Mouse (Mus musculus) adrenal gland (tissue): Measurements from ENCODE around the gene E130208F15Rik.

Experiments used
- intact Hi-C: fragments of 180-260 bp; cut with DNase I; formaldehyde crosslinking; loops from one replicate; pipeline ENCODE4 v1.15.1; 2025
- long read RNA-seq, 2 experiments: library from polyadenylated mRNA; unstranded; transcript quantifications; one replicate each; pipeline ENCODE4 v2.0.0; 2020; ENCODE audit warnings: borderline replicate concordance in 1 of 2; ENCODE audit not compliant: insufficient replicate concordance in 1 of 2

Gene E130208F15Rik
- long read RNA-seq, experiment 1 = 0 reads
- long read RNA-seq, experiment 2 = 0 reads

- intact Hi-C loops = no loop called here
These were observed at the start of gene E130208F15Rik for GRCm38 (mm10) chr7:30321539-30322284. TSS of gene E130208F15Rik (plus strand) at chr7:30321740.

GRCm38 (mm10) chr7:30274383-30274782, 47.2 kb upstream of the E130208F15Rik start:
- intact Hi-C loops = no loop called here

GRCm38 (mm10) chr7:30278911-30279310, 42.6 kb upstream of the E130208F15Rik start:
- intact Hi-C loops = no loop called here

- intact Hi-C loops = no loop called here
These were observed 42.0 kb upstream of the E130208F15Rik start for GRCm38 (mm10) chr7:30279536-30279935.

- intact Hi-C loops = no loop called here
These were observed 41.4 kb upstream of the E130208F15Rik start, which contains the start of the genes Thap8 and Wdr62 for GRCm38 (mm10) chr7:30279951-30280669. TSS of gene Thap8 (plus strand) at chr7:30280094. TSS of gene Wdr62 (minus strand) at chr7:30280419.

- intact Hi-C loops = no loop called here
These were observed 40.8 kb upstream of the E130208F15Rik start for GRCm38 (mm10) chr7:30280670-30281138.

GRCm38 (mm10) chr7:30281522-30281921, 40.0 kb upstream of the E130208F15Rik start:
- intact Hi-C loops = no loop called here

- intact Hi-C loops = no loop called here
These were observed 38.8 kb upstream of the E130208F15Rik start for GRCm38 (mm10) chr7:30282740-30283139.

GRCm38 (mm10) chr7:30286701-30287410, 34.7 kb upstream of the E130208F15Rik start:
- intact Hi-C loops = no loop called here

GRCm38 (mm10) chr7:30288046-30288445, 33.5 kb upstream of the E130208F15Rik start:
- intact Hi-C loops = no loop called here

- intact Hi-C loops = no loop called here
These were observed 32.3 kb upstream of the E130208F15Rik start for GRCm38 (mm10) chr7:30289071-30289713.

- intact Hi-C loops = no loop called here
These were observed 31.7 kb upstream of the E130208F15Rik start for GRCm38 (mm10) chr7:30289714-30290399.

GRCm38 (mm10) chr7:30291215-30292131, 30.1 kb upstream of the E130208F15Rik start, which contains the start of gene Clip3:
TSS of gene Clip3 (plus strand) at chr7:30291728.
- intact Hi-C loops = no loop called here

- intact Hi-C loops = no loop called here
These were observed 27.7 kb upstream of the E130208F15Rik start for GRCm38 (mm10) chr7:30293795-30294194.

- intact Hi-C loops = no loop called here
These were observed 27.2 kb upstream of the E130208F15Rik start for GRCm38 (mm10) chr7:30294296-30294695.

- intact Hi-C loops = no loop called here
These were observed 26.4 kb upstream of the E130208F15Rik start for GRCm38 (mm10) chr7:30295103-30295502.

- intact Hi-C loops = no loop called here
These were observed 24.7 kb upstream of the E130208F15Rik start for GRCm38 (mm10) chr7:30296816-30297215.

GRCm38 (mm10) chr7:30297266-30297665, 24.3 kb upstream of the E130208F15Rik start:
- intact Hi-C loops = no loop called here

- intact Hi-C loops = no loop called here
These were observed 20.6 kb upstream of the E130208F15Rik start for GRCm38 (mm10) chr7:30300914-30301313.
